Mouse (Mus musculus): ENCODE data around the gene Speer4d. TPM values are rescaled to one million over a fixed set of nuclear protein-coding genes. Genes with fewer than 3 reads are reported as not detected.
"Not testable (repeated sequence)": the region's sequence is repeated elsewhere in the genome, so short reads cannot be mapped to it uniquely, and the experiment has no call there.

The Speer4d gene
- polyA plus RNA-seq (2015; fragmentation: Nextera tagmentation; extraction: Ambion mirVana) = not detected in 2 replicates

DNA sequence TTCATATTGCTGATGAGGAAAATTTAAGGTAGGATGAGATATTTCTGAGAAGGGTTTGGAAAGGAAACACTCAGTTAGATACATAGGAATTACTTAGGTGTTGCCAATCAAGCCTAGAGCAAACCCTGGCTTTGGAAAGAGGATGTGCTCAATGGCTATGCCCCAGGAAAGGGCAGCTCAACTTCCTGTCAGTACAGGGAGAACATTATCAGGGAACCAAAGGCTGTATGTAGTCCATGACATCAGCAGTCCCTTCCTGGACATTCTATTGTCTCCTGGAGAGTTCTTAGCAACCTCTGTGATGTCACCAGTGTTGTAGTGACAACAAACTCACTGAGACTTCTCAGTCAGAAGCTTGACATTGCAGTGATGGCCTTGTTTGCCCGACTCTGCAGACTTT is at the start of gene Speer4d:
TSS of gene Speer4d (plus strand) at position 301 of the 400 bp plus-strand sequence.
- H3K9me3 ChIP-seq = peaks cover 11% of the 10 kb centered on the region; the same call in 1 of the 2 replicates
- ATAC-seq (ENCODE audit: low FRiP score) = not testable (repeated sequence)

DNA sequence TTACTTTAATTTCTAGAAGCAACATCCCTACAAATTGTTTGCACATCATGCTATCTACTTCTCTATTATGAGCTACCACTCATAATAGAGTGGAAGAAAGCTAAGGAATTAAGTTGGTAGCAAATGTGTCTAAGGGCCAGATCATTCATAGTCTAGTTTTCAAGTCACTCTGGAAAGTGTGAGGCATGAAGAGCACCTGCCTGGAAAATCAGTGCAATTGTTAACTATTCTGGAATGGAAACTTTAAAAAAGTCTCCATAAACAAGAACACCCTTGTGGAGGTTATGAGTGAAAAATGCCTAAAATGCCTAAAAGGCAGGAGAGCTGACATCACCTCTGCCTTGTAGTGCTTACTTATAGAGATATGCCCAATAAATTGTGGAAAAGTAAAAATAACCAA is 45.1 kb upstream of the Speer4d start:
- H3K9ac ChIP-seq; H3K27me3 ChIP-seq; H3K9me3 ChIP-seq; H3K27ac ChIP-seq; H3K4me3 ChIP-seq; ATAC-seq (ENCODE audit: low FRiP score); H3K4me1 ChIP-seq (replicated peaks); H3K4me2 ChIP-seq; H3K36me3 ChIP-seq: not testable (repeated sequence)

More for the DNA sequence above, at the start of gene Speer4d:
- not testable (repeated sequence) for H3K4me3 ChIP-seq; H3K36me3 ChIP-seq; H3K27me3 ChIP-seq; H3K27ac ChIP-seq; H3K9ac ChIP-seq; H3K4me2 ChIP-seq; H3K4me1 ChIP-seq (replicated peaks)
- 67% methylated on average over 1 of the region's 1 CpGs for WGBS

DNA sequence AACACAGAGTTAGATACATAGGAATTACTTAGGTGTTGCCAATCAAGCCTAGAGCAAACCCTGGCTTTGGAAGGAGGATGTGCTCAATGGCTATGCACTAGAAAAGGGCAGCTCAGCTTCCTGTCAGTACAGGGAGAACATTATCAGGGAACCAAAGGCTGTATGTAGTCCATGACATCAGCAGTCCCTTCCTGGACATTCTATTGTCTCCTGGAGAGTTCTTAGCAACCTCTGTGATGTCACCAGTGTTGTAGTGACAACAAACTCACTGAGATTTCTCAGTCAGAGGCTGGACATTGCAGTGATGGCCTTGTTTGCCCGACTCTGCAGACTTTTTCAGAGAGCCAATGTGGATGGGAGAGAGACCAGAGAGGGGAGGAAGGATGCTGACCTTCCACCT is 41.8 kb upstream of the Speer4d start, which contains the start of gene Gm21083:
TSS of gene Gm21083 (plus strand) at position 301 of the 400 bp plus-strand sequence.
- H3K9me3 ChIP-seq; ATAC-seq (ENCODE audit: low FRiP score); H3K4me2 ChIP-seq; H3K36me3 ChIP-seq; H3K4me3 ChIP-seq; H3K27ac ChIP-seq; H3K4me1 ChIP-seq (replicated peaks); H3K9ac ChIP-seq; H3K27me3 ChIP-seq: not testable (repeated sequence)
- WGBS = no CpG with 5 or more reads among the region's 1 CpGs

DNA sequence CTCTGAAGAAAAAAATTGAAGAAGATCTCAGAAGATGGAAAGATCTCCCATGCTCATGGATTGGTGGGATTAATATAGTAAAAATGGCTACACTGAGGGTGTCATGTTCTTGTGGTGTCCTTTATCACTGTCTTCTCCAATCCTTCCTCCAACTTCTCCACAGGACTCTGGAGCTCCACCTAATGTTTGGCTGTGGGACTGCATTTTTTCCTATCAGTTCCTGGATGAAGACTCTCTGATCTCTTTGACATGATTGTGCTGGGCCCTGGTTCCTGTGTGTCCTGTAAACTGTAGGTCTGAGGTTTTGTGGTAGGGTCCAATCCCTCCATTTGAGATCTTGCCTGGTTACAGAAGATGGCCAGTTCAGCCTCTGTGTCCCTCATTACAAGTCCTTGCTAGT is 32.5 kb upstream of the Speer4d start:
- H3K9ac ChIP-seq; H3K36me3 ChIP-seq; H3K27ac ChIP-seq; H3K27me3 ChIP-seq; H3K4me3 ChIP-seq; ATAC-seq (ENCODE audit: low FRiP score); H3K4me2 ChIP-seq; H3K9me3 ChIP-seq; H3K4me1 ChIP-seq (replicated peaks): not testable (repeated sequence)

DNA sequence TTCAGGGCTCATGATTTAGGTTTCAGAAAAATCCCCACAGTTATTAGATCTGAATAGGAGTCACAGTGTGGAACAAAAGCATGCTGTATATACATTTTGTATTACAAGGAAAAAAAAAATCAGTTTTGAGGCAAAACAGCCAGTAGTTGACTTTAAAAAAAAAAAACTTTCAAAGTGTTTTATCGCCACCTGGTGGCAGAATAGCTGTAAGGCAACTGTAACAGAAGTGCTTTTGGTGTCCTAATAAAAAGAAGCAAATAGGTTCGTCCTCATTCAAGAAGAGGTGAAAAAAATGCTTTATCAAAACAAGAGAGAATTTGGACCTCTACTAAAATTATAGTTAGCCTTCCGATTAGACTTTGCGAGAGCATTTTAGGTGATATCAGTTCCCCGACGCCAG is 30.6 kb upstream of the Speer4d start:
- not testable (repeated sequence) for H3K27me3 ChIP-seq; H3K9ac ChIP-seq; ATAC-seq (ENCODE audit: low FRiP score); H3K36me3 ChIP-seq; H3K4me2 ChIP-seq; H3K4me1 ChIP-seq (replicated peaks); H3K4me3 ChIP-seq; H3K9me3 ChIP-seq; H3K27ac ChIP-seq
- 31% methylated on average over 6 of the region's 6 CpGs for WGBS

DNA sequence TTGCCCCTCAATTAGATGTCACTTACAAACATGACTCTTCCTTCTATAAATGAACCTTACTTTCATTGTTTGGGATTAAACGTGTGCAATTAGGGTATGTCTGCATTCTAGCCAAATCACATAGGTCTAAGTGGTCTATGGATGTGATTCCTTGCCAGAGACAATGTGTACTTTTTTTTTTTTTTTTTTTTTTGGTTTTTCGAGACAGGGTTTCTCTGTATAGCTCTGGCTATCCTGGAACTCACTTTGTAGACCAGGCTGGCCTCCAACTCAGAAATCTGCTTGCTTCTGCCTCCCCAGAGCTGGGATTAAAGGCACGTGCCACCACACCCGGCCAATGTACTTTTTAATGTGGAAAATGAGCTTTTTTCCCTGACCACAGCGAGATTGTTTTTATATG is 28.2 kb upstream of the Speer4d start:
- 61% methylated on average over 5 of the region's 5 CpGs for WGBS
- H3K27ac ChIP-seq; ATAC-seq (ENCODE audit: low FRiP score); H3K4me3 ChIP-seq; H3K9me3 ChIP-seq; H3K4me1 ChIP-seq (replicated peaks); H3K36me3 ChIP-seq; H3K4me2 ChIP-seq; H3K9ac ChIP-seq; H3K27me3 ChIP-seq: not testable (repeated sequence)

DNA sequence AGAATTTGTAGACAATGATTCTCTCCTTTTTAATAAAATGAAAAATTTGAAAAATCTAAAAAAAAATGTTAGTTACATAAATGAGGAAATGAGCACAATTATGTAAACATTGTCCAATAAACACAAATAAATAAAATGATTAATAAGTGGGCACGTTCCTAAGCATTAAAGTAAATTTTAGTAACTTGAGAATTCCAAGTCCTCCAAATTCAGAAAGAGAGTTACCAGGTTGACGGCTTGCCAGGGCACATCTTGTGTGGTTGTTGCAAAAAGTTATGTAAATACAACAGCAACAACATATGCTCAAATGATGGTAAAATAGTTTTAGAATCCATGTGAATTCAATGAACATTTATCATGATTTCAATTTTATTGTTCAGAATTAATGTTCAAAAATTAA is 27.3 kb upstream of the Speer4d start:
- not testable (repeated sequence) for H3K9ac ChIP-seq; H3K4me3 ChIP-seq; H3K27ac ChIP-seq; H3K36me3 ChIP-seq; H3K4me2 ChIP-seq; H3K27me3 ChIP-seq; H3K4me1 ChIP-seq (replicated peaks); H3K9me3 ChIP-seq; ATAC-seq (ENCODE audit: low FRiP score)
- 80% methylated on average over 2 of the region's 2 CpGs for WGBS

DNA sequence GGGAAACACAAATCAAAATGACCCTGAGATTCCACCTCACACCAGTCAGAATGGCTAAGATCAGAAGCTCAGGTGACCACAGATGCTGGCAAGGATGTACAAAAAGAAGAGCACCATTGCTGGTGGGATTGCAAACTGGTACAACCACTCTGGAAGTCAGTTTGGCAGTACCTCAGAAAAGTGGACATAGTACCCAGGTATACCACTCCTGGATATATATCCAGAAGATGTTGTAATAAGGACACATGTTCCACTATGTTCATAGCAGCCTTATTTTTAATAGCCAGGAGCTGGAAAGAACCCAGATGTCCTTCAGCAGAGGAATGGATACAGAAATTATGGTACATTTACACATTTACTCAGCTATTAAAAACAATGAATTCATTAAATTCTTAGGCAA is 20.0 kb upstream of the Speer4d start:
- not testable (repeated sequence) for H3K4me2 ChIP-seq; H3K9ac ChIP-seq; H3K4me1 ChIP-seq (replicated peaks); H3K27ac ChIP-seq; H3K4me3 ChIP-seq; H3K27me3 ChIP-seq; ATAC-seq (ENCODE audit: low FRiP score); H3K36me3 ChIP-seq
- H3K9me3 ChIP-seq = peaks cover 28% of the 10 kb centered on the region

DNA sequence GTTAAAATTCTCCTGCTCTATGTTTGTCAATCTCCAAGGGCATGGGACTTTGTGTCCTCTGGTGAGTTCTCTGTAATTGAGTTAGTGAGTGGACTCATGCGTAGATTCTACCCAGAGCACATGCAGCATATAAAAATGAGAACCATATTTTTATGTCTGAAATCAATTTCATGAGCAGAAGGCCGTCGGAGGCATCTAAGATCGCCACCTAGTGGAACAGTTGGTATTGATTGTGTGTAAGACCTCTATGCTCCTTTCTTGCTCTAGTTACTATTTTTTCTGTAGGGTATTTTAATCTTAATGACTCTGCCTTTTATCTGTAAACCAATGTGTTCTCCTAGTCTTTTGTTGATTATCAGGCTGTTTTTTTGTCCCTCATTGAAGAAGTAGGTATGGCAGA is 18.5 kb upstream of the Speer4d start:
- not testable (repeated sequence) for ATAC-seq (ENCODE audit: low FRiP score); H3K27me3 ChIP-seq; H3K27ac ChIP-seq; H3K9ac ChIP-seq; H3K4me1 ChIP-seq (replicated peaks); H3K4me3 ChIP-seq; H3K36me3 ChIP-seq; H3K4me2 ChIP-seq
- H3K9me3 ChIP-seq = peaks cover 29% of the 10 kb centered on the region
- WGBS = 43% methylated on average over 4 of the region's 4 CpGs

DNA sequence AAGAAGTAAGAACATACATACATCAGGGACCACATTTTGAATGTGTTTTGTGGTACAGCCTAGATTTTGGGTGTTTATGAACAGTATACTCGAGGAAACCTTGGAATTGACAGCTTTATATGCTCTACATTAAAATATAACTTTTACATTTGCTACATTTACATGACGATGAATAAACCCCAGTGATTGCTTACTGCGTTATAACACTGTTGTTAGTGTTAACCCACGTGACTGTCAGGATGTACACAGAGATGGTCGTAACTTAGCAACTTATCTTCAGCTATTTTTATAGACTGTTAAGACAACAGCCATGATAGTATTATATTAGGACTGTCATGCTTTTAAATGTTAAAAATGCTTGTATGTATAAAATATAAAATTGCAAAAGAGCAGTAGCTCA is 17.4 kb upstream of the Speer4d start:
- 65% methylated on average over 5 of the region's 5 CpGs for WGBS
- H3K9ac ChIP-seq; H3K27ac ChIP-seq; H3K27me3 ChIP-seq; H3K36me3 ChIP-seq; H3K4me2 ChIP-seq; H3K4me1 ChIP-seq (replicated peaks); H3K4me3 ChIP-seq: not testable (repeated sequence)
- peaks cover 27% of the 10 kb centered on the region for H3K9me3 ChIP-seq
- ATAC-seq (ENCODE audit: low FRiP score) = peak; percentile 43; the same call in 1 of the 2 replicates

DNA sequence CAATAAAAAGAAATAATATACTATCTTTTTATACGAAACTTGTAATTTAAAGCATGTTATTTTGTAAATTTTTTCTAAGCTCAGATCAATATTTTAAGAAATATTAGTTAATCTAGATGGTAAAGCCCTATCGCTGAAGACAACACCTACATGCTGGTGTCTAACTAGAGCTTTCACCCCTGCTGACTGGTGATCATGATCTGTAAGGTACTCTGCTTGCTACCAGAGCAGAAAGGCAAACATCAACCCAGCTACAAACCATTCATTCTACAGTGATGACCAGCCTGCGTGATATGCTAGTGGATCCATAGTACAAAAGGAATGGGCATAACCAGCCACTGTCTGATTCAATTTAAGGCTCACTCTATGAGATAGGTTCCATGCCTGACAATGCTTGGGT is 16.9 kb upstream of the Speer4d start:
- H3K27ac ChIP-seq; H3K4me1 ChIP-seq (replicated peaks); H3K27me3 ChIP-seq; H3K36me3 ChIP-seq; H3K4me3 ChIP-seq; H3K9ac ChIP-seq; H3K4me2 ChIP-seq: not testable (repeated sequence)
- H3K9me3 ChIP-seq = peaks cover 31% of the 10 kb centered on the region
- ATAC-seq (ENCODE audit: low FRiP score) = peak; percentile 62; the same call in 1 of the 2 replicates
- 74% methylated on average over 3 of the region's 3 CpGs for WGBS

DNA sequence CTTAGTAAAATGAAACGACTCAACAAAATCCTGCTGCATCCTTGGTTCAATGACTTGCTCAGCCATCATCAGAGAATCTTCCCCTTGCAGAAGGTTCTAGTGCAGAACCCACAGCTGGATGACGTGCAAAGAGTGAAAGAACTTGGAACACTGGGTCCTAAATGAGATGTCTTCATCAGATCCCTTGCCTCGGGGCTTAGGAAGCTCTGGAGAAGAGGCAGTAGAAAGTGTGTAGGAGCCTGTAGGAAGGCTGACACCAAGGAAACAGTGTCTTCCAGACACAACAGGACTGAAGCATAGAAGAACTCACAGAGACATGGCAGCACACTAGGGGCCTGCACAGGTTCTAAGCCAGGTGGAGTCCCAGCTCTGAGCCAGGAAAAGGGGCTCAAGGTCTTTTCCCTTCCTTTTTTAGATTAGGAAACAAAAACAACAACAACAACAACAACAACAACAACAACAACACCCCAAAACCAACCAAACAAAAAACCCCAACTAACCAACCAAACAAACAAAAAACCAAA is 16.4 kb upstream of the Speer4d start:
- not testable (repeated sequence) for H3K36me3 ChIP-seq; ATAC-seq (ENCODE audit: low FRiP score); H3K4me3 ChIP-seq; H3K4me1 ChIP-seq (replicated peaks); H3K4me2 ChIP-seq; H3K27ac ChIP-seq; H3K27me3 ChIP-seq; H3K9ac ChIP-seq
- H3K9me3 ChIP-seq = peaks cover 31% of the 10 kb centered on the region
- WGBS = 61% methylated on average over 3 of the region's 3 CpGs

DNA sequence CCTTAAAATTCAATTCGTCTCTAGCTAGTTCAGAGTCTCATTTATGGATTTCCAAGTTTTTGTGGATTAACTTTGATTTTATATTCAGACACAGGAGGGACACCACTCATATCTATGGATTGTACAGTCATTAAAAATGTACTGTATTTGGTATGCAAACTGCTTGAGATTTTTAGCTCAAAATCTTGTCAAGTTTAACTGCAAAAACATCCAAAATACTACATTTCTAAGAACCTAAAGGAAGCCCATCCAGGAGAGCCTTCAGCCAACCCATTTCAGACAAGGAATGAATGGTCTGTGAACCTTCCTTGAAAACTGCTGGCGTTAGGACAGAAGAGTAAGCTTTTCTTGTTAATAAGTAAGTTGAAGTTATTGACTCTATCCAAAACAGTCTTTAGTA is 15.9 kb upstream of the Speer4d start:
- H3K4me1 ChIP-seq (replicated peaks); H3K4me3 ChIP-seq; H3K36me3 ChIP-seq; H3K27ac ChIP-seq; ATAC-seq (ENCODE audit: low FRiP score); H3K4me2 ChIP-seq; H3K9ac ChIP-seq; H3K27me3 ChIP-seq: not testable (repeated sequence)
- peaks cover 32% of the 10 kb centered on the region for H3K9me3 ChIP-seq
- 69% methylated on average over 2 of the region's 2 CpGs for WGBS

DNA sequence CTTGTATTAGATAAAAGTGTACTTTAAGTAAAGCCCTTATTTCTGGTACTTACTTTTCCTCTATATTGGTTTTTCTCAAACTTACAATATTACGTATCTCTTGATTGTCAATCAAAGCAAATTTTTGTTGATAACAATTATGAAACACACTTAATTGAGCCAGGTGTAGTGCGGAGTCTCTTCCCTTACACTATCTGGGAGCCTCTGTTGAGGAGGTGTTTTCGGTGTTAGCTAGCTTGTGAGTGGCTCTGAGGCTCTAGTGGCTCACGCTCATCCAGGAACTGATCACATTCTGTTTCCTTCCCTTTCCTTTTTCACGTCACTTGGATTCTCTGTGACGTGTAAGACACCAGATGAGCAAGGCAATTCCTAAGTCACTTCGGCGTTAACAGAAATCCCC is 15.3 kb upstream of the Speer4d start:
- H3K4me2 ChIP-seq; H3K4me3 ChIP-seq; H3K4me1 ChIP-seq (replicated peaks); H3K9ac ChIP-seq; H3K27me3 ChIP-seq; H3K36me3 ChIP-seq; ATAC-seq (ENCODE audit: low FRiP score); H3K27ac ChIP-seq: not testable (repeated sequence)
- peaks cover 32% of the 10 kb centered on the region for H3K9me3 ChIP-seq
- WGBS = 76% methylated on average over 8 of the region's 8 CpGs
